Mouse (Mus musculus) adrenal gland, postnatal 10 days (tissue): ENCODE data around the gene Fam71e1. TPM values are rescaled to one million over a fixed set of nuclear protein-coding genes. Genes with fewer than 3 reads are reported as not detected.

Source experiments
- DNase-seq: peaks from one replicate; pipeline ENCODE4 v3.0.0; 2021; ENCODE audit warnings: mixed read lengths
- total RNA-seq, 2 experiments: library from RNA; stranded (reverse); gene quantifications; 2 replicates each; pipeline ENCODE4 v1.2.3; 2021

Fam71e1 gene
- total RNA-seq, 2 experiments from 2014 or later: 12.4 to 16.0 TPM

- DNase-seq: no peak
Measured at GRCm38 (mm10) chr7:44470696-44471612, 25.4 kb upstream of the Fam71e1 start.

GRCm38 (mm10) chr7:44471880-44472557 is 24.4 kb upstream of the Fam71e1 start:
- no peak for DNase-seq

- DNase-seq: no peak
Measured at GRCm38 (mm10) chr7:44472558-44472885, 23.9 kb upstream of the Fam71e1 start.

- no peak for DNase-seq
Measured at GRCm38 (mm10) chr7:44472961-44473646, 23.3 kb upstream of the Fam71e1 start.

GRCm38 (mm10) chr7:44474419-44474818 is 22.0 kb upstream of the Fam71e1 start:
- no peak for DNase-seq

- DNase-seq: no peak
Measured at GRCm38 (mm10) chr7:44475046-44475614, 21.3 kb upstream of the Fam71e1 start.

- no peak for DNase-seq
Measured at GRCm38 (mm10) chr7:44482836-44483435, 13.4 kb upstream of the Fam71e1 start.

GRCm38 (mm10) chr7:44484109-44484508 is 12.3 kb upstream of the Fam71e1 start:
- DNase-seq: no peak

GRCm38 (mm10) chr7:44484841-44485571 is 11.4 kb upstream of the Fam71e1 start:
- DNase-seq: peak; percentile 82

GRCm38 (mm10) chr7:44485572-44486195 is 10.7 kb upstream of the Fam71e1 start:
- DNase-seq: no peak

- no peak for DNase-seq
Measured at GRCm38 (mm10) chr7:44486927-44487575, 9.3 kb upstream of the Fam71e1 start.

GRCm38 (mm10) chr7:44487936-44488335 is 8.4 kb upstream of the Fam71e1 start:
- DNase-seq: no peak

GRCm38 (mm10) chr7:44488545-44488944 is 7.8 kb upstream of the Fam71e1 start:
- no peak for DNase-seq

- no peak for DNase-seq
Measured at GRCm38 (mm10) chr7:44490281-44490680, 6.1 kb upstream of the Fam71e1 start.

- DNase-seq: no peak
Measured at GRCm38 (mm10) chr7:44491391-44491790, 5.0 kb upstream of the Fam71e1 start.

GRCm38 (mm10) chr7:44492166-44492826 is 4.1 kb upstream of the Fam71e1 start:
- no peak for DNase-seq

GRCm38 (mm10) chr7:44494681-44495080 is 1.7 kb upstream of the Fam71e1 start:
- no peak for DNase-seq

- DNase-seq: no peak
Measured at GRCm38 (mm10) chr7:44495086-44495485, 1.3 kb upstream of the Fam71e1 start.

- no peak for DNase-seq
Measured at GRCm38 (mm10) chr7:44496771-44497109, 359 bp downstream of the Fam71e1 start.
